Mouse (Mus musculus): Measurements from ENCODE around the gene Slamf8. TPM values are rescaled to one million over a fixed set of nuclear protein-coding genes. Genes with fewer than 3 reads are reported as not detected.

Gene Slamf8
- total RNA-seq (2014; fragmentation: Nextera tagmentation) (1.4 TPM in 1 of 2 replicates, not detected in the other), total RNA-seq (2017) (not detected in 2 replicates)

GRCm38 (mm10) chr1:172590385-172590784, at the start of gene Slamf8:
Gene Slamf8, minus strand, starts transcription at chr1:172590568.
- peak; percentile 26 for ATAC-seq (replicated peaks; ENCODE audit: poor library complexity, severe bottlenecking)

GRCm38 (mm10) chr1:172638781-172639180, 48.4 kb upstream of the Slamf8 start:
- no peak for ATAC-seq (replicated peaks; ENCODE audit: poor library complexity, severe bottlenecking)

DNA sequence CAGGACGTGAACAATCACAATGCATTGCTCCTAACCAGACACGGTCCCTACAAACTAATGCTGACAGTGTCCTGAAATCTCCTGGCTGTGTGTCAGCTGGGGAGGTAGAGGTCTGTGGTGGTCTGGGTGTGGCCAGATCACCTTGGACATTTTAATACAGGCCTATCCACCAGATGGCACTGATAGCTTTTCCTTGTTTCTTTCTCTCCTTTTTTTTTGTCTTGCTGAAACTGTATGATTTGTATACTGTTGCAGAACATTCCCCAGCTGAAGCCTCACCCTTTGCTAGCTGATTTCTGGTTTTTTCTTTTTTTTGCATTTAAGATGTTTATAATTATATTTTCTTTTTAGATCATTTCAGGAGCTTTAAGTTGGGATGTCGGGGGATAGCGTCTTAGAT, 47.4 kb upstream of the Slamf8 start:
- ATAC-seq (replicated peaks; ENCODE audit: poor library complexity, severe bottlenecking): no peak

DNA sequence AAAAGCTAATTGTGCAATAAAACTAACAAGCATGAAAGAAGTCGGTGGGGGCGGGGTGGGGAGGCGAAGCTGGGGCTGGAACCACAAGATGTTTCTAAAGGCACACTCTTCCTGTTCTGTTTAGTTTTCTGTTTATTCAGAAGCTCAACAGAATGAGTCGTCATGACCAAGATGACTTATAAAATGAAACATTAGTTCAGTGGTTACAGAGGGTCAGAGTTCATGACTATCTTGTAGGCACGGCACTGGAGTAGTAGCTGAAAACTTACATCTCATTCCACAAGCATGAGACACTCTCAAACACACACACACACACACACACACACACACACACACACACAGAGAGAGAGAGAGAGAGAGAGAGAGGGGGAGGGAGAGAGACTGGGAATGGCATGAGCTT, 45.9 kb upstream of the Slamf8 start:
- ATAC-seq (replicated peaks; ENCODE audit: poor library complexity, severe bottlenecking): peak; percentile 12

DNA sequence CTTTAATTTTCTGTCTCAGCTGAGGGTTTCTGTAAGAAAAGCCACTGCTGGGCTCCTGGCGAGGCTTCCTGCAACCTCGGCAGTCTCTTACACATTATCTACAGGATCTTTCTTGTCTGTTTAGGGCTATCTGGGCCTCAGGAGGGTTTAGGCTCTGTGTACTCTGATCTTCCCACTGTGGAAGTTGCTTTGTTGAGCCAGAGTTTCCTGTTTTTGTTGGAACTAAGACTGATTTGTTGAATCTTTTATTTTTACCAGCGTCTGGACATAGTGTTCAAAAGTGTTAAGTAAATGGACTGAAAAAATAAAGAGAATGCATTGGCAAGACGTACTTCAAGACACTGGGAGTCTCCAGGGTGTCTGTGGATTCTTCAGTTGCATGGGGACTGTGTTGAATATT, 44.9 kb upstream of the Slamf8 start:
- no peak for ATAC-seq (replicated peaks; ENCODE audit: poor library complexity, severe bottlenecking)

DNA sequence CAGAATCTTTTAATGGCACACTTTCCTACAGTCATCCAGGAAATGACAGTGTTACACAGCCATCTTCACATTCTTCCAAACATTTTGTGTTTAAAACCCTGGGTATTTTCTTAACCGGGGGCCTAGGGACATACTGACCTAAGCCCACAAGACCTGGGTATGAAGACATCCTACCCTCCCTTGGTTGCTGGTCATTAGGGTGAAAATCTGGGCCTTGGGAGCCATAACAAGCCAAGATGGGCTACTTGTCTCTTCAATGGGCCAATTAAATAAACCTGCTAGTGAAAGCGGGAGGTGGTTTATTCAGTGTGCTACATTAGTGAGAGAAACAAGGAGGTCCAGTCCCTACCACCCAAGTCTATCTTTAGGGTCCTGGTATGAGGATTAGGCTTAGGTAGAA, 43.8 kb upstream of the Slamf8 start:
- no peak for ATAC-seq (replicated peaks; ENCODE audit: poor library complexity, severe bottlenecking)

- peak; percentile 88 for ATAC-seq (replicated peaks; ENCODE audit: poor library complexity, severe bottlenecking)
Measured at GRCm38 (mm10) chr1:172632451-172633326, 42.3 kb upstream of the Slamf8 start, which contains the start of gene Dusp23. Gene Dusp23, minus strand, starts transcription at chr1:172632962.

DNA sequence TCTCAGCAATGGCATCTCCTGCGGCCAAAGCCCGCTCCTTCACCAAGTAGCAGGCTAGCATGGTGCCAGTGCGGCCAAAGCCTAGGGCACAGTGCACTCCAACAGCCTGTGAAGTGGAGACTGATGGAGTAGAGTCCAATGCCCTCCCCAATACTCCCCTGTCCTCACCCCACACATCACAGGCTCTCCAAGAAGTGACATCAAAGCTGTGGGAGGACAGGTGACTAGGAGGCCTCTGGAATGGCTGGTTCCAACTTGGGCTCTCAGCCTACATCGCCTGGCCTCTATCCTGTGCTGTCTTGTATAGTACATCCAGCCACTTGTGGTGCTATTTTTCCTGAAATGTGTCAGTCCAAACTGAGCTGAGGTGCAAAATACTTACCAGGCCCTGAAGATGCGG, 41.4 kb upstream of the Slamf8 start:
- no peak for ATAC-seq (replicated peaks; ENCODE audit: poor library complexity, severe bottlenecking)

- no peak for ATAC-seq (replicated peaks; ENCODE audit: poor library complexity, severe bottlenecking)
Measured at GRCm38 (mm10) chr1:172629831-172630230, 39.5 kb upstream of the Slamf8 start.

GRCm38 (mm10) chr1:172626306-172626705, 35.9 kb upstream of the Slamf8 start:
- no peak for ATAC-seq (replicated peaks; ENCODE audit: poor library complexity, severe bottlenecking)

DNA sequence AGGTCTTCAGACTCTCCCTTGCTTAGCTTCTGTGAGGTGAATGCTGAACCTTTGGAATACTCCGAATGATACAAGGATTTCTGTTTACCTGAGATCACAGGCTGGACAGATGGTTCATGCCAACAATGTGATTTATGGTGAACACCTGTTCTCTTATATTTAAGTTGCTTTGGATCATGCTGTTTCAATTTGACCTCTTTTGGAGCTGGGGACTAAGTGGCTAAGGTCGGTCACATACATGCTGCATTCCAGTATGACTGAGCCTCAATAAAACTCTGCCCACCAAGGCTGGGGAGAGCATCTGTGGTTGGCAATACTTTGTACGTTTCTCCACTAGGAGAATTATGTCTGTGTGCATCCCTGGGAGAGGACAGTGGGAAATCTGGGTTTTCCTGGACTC, 33.7 kb upstream of the Slamf8 start:
- ATAC-seq (replicated peaks; ENCODE audit: poor library complexity, severe bottlenecking): no peak

GRCm38 (mm10) chr1:172623599-172623998, 33.2 kb upstream of the Slamf8 start:
- peak; percentile 62; the same call in 1 of the 2 replicates for ATAC-seq (replicated peaks; ENCODE audit: poor library complexity, severe bottlenecking)

DNA sequence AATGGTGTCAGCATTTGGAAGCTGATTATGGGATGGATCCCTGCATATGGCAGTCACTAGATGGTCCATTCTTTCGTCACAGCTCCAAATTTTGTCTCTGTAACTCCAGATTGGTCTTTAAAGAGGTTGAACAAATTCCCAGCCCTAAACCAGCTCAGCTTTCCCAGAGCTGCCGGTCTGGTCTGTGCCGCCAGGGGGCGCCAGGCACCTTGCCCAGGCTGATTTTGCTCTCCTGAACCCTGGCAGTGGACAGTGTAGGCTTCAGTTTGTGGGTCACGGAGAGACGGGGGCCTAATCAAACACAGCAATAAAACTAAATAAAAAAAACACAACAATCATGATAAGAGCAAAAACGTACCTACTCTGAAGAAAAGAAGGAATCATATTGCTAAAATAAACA, 28.9 kb upstream of the Slamf8 start:
- peak; percentile 86 for ATAC-seq (replicated peaks; ENCODE audit: poor library complexity, severe bottlenecking)

DNA sequence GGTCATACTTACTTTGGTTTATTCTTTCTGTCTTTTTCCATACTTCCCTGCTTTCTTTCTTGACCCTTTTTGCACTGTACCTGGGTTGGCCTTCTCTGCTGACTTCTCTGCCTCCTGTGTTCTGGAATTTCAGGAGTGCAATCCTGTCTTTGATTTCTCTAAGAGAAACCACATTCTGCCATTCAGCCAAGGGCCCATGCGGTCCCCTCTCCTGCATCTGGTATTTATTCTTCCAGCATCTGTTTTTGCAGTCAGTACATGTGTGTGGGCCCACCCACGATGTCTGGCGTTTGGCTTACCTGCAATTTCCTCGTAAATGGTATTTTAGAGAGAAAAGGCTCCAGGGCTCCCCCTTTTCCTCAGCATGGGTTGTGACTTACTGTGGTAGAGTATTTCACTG, 27.8 kb upstream of the Slamf8 start:
- ATAC-seq (replicated peaks; ENCODE audit: poor library complexity, severe bottlenecking): no peak

GRCm38 (mm10) chr1:172617365-172618076, 27.2 kb upstream of the Slamf8 start:
- ATAC-seq (replicated peaks; ENCODE audit: poor library complexity, severe bottlenecking): no peak

DNA sequence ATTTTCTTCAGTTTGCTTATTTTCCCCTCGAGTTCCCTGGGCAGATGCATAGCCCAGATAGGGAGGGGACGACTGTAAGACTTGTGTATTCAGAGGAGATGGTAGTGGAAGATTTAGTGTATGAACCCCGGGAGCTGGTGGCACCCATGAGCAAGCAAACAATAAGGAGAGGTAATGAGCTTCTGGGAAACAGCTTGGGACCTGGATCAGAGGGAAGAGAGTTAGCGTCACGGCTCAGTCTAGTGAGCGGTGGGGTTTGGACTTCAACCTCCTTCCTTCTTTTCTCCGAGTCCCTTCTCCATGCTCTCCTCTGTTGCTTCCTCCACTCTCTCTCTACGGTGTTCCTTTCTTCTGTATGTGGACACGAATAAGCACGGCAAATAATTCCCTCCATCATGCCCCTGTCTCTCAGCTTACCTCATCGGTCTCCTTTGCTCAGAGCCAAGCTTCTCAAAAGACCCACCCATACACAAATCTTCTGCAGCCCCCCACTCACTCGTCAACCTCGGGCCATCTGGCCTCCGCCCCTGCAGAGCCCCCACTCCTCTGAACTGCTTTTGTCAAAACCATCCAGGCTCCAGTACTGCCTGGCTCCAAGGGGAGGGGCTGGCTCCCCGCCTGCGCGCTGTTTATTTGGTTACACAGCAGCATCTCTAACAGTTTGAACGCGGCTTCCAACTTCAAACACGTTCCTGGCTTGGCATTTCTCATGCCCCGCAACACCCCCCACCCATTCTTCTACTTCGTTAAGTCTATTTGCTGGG, 26.4 kb upstream of the Slamf8 start:
- no peak for ATAC-seq (replicated peaks; ENCODE audit: poor library complexity, severe bottlenecking)

- peak; percentile 56 for ATAC-seq (replicated peaks; ENCODE audit: poor library complexity, severe bottlenecking)
Measured at GRCm38 (mm10) chr1:172615412-172615811, 25.0 kb upstream of the Slamf8 start.

GRCm38 (mm10) chr1:172614654-172615053, 24.3 kb upstream of the Slamf8 start:
- ATAC-seq (replicated peaks; ENCODE audit: poor library complexity, severe bottlenecking): no peak

- 0 out of 2 replicates have a peak, but pooled peaks have one; percentile 23 for ATAC-seq (replicated peaks; ENCODE audit: poor library complexity, severe bottlenecking)
Measured at GRCm38 (mm10) chr1:172612745-172613144, 22.4 kb upstream of the Slamf8 start.

DNA sequence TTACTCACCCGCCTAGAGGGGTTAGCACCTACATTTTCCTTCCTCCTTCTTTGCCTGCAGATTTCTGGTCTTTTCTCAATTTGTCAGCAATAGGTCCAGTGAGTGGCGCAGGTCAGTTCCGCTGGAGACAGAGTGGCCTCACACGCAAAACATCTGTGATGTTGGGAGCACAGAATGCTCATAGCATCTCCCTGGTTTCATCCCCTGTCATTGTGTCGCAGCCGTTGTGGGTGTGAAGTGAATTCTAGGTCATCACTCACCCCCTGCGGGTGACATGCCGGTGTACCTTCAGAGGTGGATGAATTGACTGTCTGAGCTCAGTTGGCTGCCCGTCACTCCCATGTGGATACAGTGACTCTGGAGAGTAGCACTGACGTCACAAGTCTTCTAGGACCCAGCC, 20.9 kb upstream of the Slamf8 start:
- no peak for ATAC-seq (replicated peaks; ENCODE audit: poor library complexity, severe bottlenecking)

- ATAC-seq (replicated peaks; ENCODE audit: poor library complexity, severe bottlenecking): no peak
Measured at GRCm38 (mm10) chr1:172602326-172602725, 12.0 kb upstream of the Slamf8 start, which contains the start of gene Fcrl6. Gene Fcrl6, minus strand, starts transcription at chr1:172602551.
